Mouse (Mus musculus): ENCODE measurements around the gene Nkd1. TPM values are rescaled to one million over a fixed set of nuclear protein-coding genes. Genes with fewer than 3 reads are reported as not detected.

Gene Nkd1
- polyA plus RNA-seq, 1 experiment from 2014 or later = 14.6 TPM

DNA sequence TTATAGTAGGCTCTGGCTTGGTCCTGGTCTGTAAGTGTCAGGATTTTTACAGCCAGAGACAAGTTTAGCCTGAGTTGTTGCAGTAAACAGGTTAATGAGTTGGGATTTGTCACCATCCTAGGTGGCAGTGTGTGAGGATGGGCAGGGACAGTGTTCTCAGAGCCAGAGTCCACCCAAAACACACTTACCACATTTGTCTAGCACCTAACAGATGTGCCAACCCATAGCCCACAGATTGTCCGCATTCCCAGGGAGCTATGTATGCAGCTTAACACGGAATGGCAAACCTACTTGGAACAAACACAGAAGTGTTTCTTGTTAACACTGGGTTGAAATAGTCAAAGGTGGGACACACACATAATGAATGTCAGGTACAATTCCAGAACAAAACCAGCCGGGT lies 47.1 kb downstream of the Nkd1 start:
- Histone ChIP-seq H3K36me3 (no peaks in the 10 kb centered on the region), H3K4me2 (no peak overlapping the region), H3K4me1 (replicated peaks) (peaks cover 93% of the 10 kb centered on the region), H3K27ac (peak overlapping the region; percentile 94), H3K9me3 (replicated peaks) (no peaks in the 10 kb centered on the region), H3K27me3 (no peaks in the 10 kb centered on the region), H3K9ac (0 out of 2 replicates have a peak overlapping the region, but pooled peaks have one; percentile 20), H3K4me3 (no peak overlapping the region)
- ATAC-seq (replicated peaks; ENCODE audit: insufficient number of reproducible peaks, insufficient read depth, low FRiP score, low read depth) = no peak
- 80% methylated on average over 3 of the region's 3 CpGs for WGBS

DNA sequence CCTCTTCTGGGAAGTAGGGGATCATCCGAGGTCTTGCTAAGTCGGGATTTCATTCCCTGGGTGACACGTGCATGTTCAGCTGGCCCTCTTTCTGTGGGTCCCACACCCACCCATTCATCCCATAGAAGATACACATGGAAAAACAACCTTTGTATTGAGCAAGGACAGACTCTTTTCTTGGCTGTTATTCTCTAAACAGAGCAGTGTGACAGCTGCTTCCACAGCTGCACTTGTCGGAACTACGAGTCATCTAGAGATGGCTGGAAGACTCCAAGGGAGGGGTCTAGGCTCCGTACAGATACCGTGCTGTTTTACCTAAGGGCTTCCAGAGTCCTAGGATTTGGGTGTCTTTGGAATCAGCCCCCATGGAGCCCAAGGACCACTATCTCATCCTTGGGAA lies 48.2 kb downstream of the Nkd1 start:
- peak overlapping the region; percentile 94 for H3K27ac ChIP-seq
- H3K36me3 ChIP-seq = no peaks in the 10 kb centered on the region
- 66% methylated on average over 7 of the region's 7 CpGs for WGBS

DNA sequence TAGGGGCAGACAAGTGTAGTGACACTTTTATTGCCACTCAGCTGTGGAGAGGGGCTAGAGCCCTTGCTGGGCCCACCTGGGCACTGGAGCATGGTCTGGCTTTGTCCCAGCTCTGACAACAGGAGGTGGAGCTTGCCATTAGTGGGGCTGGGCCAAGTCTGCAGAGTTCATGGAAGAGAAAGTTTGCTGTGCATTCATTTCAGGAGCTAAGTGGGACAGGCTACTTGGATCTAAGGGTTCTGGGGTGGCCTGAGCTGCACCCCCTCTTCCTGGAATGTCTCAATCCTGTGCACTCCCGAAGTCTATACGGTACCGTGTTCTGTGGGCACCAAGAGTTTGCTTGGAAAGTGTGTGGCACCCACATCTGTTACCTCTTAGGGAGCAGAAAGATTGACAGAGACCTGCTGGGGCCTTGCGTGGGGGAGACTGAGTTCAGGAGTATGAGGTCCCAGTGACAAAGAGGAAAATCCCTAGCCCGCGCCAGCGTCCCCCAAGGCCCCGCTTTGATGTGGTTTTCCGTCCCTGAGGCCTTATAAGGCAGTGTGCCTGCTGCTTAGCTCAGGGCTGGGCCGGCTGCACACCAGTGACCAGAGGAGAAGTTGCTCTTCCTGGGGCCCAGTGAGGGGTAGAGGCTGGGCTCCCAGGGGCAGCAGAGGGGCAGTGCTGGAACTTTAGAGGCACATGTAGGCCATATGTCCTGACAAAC lies 49.3 kb downstream of the Nkd1 start:
- peak overlapping the region; percentile 37 for H3K4me2 ChIP-seq

More for the DNA sequence above, 48.2 kb downstream of the Nkd1 start:
- Histone ChIP-seq H3K4me2 (no peak overlapping the region), H3K27me3 (no peaks in the 10 kb centered on the region), H3K4me3 (no peak overlapping the region), H3K4me1 (replicated peaks) (peaks cover 91% of the 10 kb centered on the region), H3K9me3 (replicated peaks) (no peaks in the 10 kb centered on the region), H3K9ac (no peak overlapping the region; the same call in 1 of the 2 replicates)
- no peak for ATAC-seq (replicated peaks; ENCODE audit: insufficient number of reproducible peaks, insufficient read depth, low FRiP score, low read depth)

DNA sequence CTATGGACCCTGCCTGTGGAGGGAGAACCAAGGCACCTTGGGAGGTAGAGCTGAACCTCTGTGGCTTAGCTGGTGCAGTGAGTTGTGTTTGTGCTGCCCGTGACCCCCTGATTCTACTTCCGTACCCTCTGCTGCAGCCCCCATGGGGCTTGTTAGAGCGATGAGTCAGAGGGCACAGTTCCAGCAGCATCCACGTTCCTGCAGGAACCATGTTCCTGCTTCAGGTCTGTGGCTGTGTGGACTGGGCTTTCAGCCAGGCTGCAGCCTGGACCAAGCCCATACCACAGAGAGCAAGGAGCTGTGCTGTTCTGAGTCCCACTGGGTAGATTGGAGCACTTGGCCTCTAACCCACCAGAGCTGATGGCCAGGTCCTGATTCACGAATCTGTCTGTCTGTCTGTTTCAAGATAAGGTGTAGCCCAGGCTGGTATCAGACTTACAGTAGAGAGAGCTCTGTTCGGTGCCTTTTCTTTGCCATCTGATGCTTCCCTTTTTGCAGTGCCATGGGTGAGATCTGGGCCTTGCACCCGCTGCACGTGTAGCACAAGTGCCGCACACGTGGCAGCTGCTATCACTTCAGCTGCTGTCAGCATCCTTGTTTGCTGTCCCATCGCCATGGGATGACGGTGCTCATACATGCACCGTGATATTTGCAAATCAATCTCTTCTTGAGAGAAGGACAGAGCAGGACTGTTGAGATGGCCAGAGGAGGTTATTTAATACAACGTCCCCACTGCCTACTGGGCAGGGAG lies 50.5 kb downstream of the Nkd1 start:
- no peak overlapping the region for H3K9ac ChIP-seq
- H3K27me3 ChIP-seq = no peaks in the 10 kb centered on the region
- H3K4me1 ChIP-seq (replicated peaks) = peaks cover 90% of the 10 kb centered on the region
- H3K36me3 ChIP-seq = no peaks in the 10 kb centered on the region
- no peak overlapping the region for H3K4me2 ChIP-seq
- H3K27ac ChIP-seq = peak overlapping the region; percentile 94
- 53% methylated on average over 14 of the region's 14 CpGs for WGBS
- no peak; the same call in 1 of the 2 replicates for ATAC-seq (replicated peaks; ENCODE audit: insufficient number of reproducible peaks, insufficient read depth, low FRiP score, low read depth)
- H3K9me3 ChIP-seq (replicated peaks) = no peaks in the 10 kb centered on the region
- no peak overlapping the region for H3K4me3 ChIP-seq

More for the DNA sequence above, 49.3 kb downstream of the Nkd1 start:
- peak; percentile 56 for ATAC-seq (replicated peaks; ENCODE audit: insufficient number of reproducible peaks, insufficient read depth, low FRiP score, low read depth)
- 0 out of 2 replicates have a peak overlapping the region, but pooled peaks have one; percentile 26 for H3K9ac ChIP-seq
- H3K4me3 ChIP-seq = no peak overlapping the region
- WGBS = 21% methylated on average over 10 of the region's 10 CpGs
- peak overlapping the region; percentile 94 for H3K27ac ChIP-seq
- no peaks in the 10 kb centered on the region for H3K9me3 ChIP-seq (replicated peaks)
- H3K36me3 ChIP-seq = no peaks in the 10 kb centered on the region
- H3K27me3 ChIP-seq = no peaks in the 10 kb centered on the region
- H3K4me1 ChIP-seq (replicated peaks) = peaks cover 89% of the 10 kb centered on the region

DNA sequence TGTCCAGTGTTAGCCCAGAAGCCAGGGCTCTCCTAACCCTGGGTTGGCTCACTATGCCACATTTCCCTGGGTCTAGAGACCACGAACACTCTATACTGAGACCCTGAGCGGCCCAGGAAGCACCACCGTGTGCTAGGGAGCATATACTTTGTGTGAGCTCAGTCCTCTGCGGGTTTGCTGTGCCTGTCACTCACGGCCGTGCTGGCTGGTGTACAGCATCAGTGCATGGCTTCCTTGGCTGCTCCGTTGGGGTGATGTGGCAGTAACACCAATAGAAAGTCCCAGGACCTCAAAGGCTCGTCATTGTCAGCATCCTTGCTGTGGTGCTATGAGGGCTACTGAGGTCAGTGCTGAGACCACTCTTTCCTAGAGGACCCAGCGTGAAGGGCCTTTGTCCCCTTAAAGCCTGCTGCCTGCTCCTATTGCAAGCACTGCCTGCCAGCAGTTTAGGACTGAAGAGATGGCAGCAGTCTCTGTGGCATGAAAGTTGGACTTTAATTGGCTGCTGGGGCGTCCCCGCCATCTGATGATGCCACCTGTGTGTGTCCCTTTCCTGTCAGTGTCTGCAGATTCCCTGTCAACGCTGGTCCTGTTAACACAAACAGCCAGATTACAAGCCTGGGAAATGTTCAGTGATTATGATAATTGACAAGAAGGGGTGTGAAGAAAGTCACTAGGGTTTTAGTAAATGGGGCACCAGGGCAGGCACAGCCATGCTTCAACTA lies 51.2 kb downstream of the Nkd1 start:
- Histone ChIP-seq H3K4me3 (no peak overlapping the region), H3K9me3 (replicated peaks) (no peaks in the 10 kb centered on the region), H3K27ac (peak overlapping the region; percentile 94; the same call in 1 of the 2 replicates), H3K9ac (no peak overlapping the region), H3K27me3 (no peaks in the 10 kb centered on the region), H3K4me1 (replicated peaks) (peaks cover 86% of the 10 kb centered on the region), H3K4me2 (no peak overlapping the region), H3K36me3 (no peaks in the 10 kb centered on the region)
- WGBS = 83% methylated on average over 12 of the region's 12 CpGs
- ATAC-seq (replicated peaks; ENCODE audit: insufficient number of reproducible peaks, insufficient read depth, low FRiP score, low read depth) = no peak

DNA sequence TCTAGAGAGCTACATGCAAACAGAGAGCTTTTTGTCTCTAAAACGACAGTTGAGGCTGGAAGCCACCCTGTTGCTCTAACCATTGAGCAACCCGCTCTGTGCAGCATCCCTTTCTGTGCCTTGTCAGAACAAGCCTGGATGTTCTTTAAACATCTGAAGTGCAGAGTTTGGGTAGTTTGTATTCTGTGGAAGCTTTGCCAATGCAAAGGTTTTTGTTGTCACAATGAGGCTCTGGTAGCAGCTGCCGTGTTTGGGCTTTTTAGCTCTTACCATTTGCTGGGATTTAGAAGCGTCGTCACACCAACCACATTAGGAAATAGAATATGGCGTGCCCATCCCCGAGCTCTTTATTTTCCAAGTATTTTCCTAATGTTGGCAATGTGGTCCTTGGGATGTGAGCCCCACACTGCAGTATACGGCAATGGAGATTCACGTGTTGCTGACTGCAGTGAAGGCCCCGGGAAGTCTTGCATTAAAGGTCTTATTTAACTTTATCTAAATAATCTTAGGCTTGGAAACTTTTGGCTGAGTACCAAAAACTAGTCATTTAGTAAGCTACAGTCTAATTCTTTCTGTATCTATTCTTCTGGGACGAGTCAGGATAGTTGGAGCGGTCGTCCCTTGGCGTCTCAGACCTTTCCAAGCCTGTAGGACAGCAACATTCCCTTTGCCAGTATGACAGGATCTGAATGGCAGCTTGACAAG lies 51.9 kb downstream of the Nkd1 start:
- H3K36me3 ChIP-seq = no peaks in the 10 kb centered on the region
- H3K4me1 ChIP-seq (replicated peaks) = peaks cover 85% of the 10 kb centered on the region
- no peak overlapping the region for H3K27ac ChIP-seq
- no peaks in the 10 kb centered on the region for H3K27me3 ChIP-seq
- no peaks in the 10 kb centered on the region for H3K9me3 ChIP-seq (replicated peaks)
- 74% methylated on average over 14 of the region's 14 CpGs for WGBS
- no peak overlapping the region for H3K4me3 ChIP-seq
- no peak overlapping the region for H3K4me2 ChIP-seq
- no peak for ATAC-seq (replicated peaks; ENCODE audit: insufficient number of reproducible peaks, insufficient read depth, low FRiP score, low read depth)
- H3K9ac ChIP-seq = no peak overlapping the region

DNA sequence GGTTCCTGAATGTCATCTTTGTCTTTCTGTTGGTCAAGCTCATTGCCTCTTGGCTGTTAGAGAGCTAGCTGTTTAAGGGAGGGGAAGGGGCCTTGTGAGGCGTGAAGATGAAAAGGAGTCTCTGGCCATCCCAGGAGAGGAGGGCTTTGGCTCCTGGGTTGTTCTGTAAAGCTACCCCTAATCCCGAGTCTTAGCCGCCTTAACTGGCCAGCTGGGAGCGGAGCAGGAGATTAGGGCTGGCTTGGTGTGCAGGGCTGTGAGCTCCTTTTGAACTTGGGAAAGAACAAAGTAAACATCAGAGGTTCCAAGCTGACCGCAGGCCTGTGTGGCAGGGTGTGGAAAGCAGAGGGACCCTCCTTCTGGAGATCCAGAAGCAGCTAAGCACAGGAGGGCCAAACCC lies 53.8 kb downstream of the Nkd1 start:
- Histone ChIP-seq H3K4me1 (replicated peaks) (peaks cover 85% of the 10 kb centered on the region), H3K27ac (no peak overlapping the region), H3K36me3 (no peaks in the 10 kb centered on the region), H3K4me3 (no peak overlapping the region), H3K9me3 (replicated peaks) (no peaks in the 10 kb centered on the region), H3K9ac (no peak overlapping the region), H3K27me3 (no peaks in the 10 kb centered on the region), H3K4me2 (no peak overlapping the region)
- 63% methylated on average over 5 of the region's 5 CpGs for WGBS
- ATAC-seq (replicated peaks; ENCODE audit: insufficient number of reproducible peaks, insufficient read depth, low FRiP score, low read depth) = no peak

DNA sequence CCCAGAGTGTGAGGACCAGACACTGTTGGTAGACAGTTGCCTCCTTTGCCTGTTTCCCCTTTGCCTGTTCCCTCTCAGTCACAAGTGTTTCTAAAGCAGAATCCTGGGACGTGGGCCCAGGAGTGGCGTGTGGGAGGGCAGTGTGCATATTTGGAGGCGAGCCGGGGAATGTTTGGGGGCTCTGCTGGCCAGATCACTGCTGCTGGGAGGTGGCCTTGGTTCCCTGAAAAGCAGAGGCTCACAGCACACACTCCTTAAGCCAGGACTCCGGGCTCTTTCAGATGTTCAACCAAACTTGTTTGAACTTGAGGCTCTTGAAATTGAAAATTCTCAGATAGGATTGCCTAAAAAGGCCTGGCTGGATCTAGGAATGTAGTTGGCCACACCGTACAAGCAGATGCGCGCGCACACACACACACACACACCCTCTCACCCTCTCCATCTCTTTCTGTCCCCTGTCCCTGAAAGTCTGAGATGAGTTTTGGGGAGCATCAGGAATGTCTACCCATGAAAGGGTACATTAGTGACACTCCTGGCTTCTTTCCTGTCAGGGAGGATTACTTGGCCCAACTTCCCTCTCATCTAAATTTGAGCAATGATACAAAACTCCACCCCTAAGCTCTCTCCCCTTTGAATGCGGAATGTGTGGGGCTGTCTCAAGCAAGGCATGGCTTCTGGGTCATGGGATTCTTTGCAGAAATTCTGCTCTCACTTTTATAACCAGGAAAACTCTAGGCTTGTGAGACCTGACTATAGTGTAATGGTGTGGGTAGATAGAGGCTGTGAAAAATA lies 55.4 kb downstream of the Nkd1 start:
- H3K4me1 ChIP-seq (replicated peaks) = peaks cover 72% of the 10 kb centered on the region
- ATAC-seq (replicated peaks; ENCODE audit: insufficient number of reproducible peaks, insufficient read depth, low FRiP score, low read depth) = peak; percentile 36; the same call in 1 of the 2 replicates

DNA sequence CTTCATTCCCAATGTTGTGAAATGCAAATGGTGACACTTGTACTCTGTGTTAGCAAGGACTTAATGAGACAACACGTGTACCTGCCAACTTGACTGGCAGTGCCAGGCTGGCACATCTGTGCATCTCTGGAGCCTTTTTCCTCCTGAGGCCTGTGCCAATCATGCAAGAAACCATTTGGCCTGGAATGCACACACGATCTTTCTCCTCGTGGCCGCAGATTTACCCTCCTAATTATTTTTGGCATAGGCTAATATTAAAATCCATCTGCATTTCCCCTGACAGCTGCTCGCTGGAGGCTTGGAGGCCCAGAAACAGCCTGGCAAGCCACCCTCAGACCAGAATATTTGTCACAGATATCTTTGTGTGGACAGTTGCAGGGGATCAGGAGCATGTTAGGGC lies 56.5 kb downstream of the Nkd1 start:
- Histone ChIP-seq H3K36me3 (no peaks in the 10 kb centered on the region), H3K4me2 (no peak overlapping the region), H3K27me3 (no peaks in the 10 kb centered on the region), H3K27ac (peak overlapping the region; percentile 37), H3K4me1 (replicated peaks) (peaks cover 61% of the 10 kb centered on the region), H3K4me3 (no peak overlapping the region), H3K9me3 (replicated peaks) (no peaks in the 10 kb centered on the region), H3K9ac (no peak overlapping the region)
- WGBS = 44% methylated on average over 5 of the region's 5 CpGs
- no peak for ATAC-seq (replicated peaks; ENCODE audit: insufficient number of reproducible peaks, insufficient read depth, low FRiP score, low read depth)

More for the DNA sequence above, 55.4 kb downstream of the Nkd1 start:
- H3K27ac ChIP-seq = peak overlapping the region; percentile 88
- WGBS = 44% methylated on average over 10 of the region's 10 CpGs
- H3K36me3 ChIP-seq = no peaks in the 10 kb centered on the region
- no peaks in the 10 kb centered on the region for H3K9me3 ChIP-seq (replicated peaks)
- no peak overlapping the region for H3K9ac ChIP-seq
- no peaks in the 10 kb centered on the region for H3K27me3 ChIP-seq
- H3K4me3 ChIP-seq = no peak overlapping the region
- no peak overlapping the region for H3K4me2 ChIP-seq

DNA sequence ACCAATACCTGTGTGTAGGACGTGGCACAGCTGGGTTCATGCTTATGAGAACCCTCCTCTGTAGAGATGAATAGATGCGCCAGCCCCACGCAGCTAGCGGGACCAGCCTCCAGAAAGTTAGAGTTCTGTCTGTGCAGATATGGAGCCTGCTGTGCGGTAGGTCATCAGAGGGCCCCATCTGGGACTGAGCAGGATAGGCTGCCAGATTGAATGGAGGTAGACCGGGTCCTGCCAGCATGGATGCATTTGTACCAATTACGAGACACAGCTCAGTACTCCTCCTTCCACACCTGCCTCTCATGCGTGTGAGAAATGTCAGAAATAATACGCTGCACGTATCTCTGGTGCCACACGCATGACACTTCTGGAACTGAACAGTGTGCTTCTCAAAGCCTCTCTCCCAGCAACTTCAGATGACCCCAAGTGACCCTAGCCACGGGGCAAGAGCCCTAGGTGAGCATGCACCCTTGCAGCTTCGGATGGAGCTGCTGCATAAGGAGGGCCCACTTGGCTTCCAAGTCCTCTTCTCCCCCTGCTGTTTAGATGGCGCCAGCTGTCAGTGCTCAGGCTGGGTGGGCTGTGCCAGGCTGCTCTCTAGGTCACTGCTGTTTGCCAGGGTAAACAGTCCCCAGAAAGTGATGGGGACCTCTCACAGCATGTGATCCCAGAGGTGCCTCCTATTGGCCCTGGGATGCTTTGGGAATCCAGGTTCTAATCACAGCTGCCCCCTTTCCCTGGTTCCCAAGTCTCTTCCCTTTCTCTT lies 57.4 kb downstream of the Nkd1 start:
- no peaks in the 10 kb centered on the region for H3K9me3 ChIP-seq (replicated peaks)
- ATAC-seq (replicated peaks; ENCODE audit: insufficient number of reproducible peaks, insufficient read depth, low FRiP score, low read depth) = no peak
- no peak overlapping the region for H3K27ac ChIP-seq
- H3K27me3 ChIP-seq = no peaks in the 10 kb centered on the region
- no peaks in the 10 kb centered on the region for H3K36me3 ChIP-seq
- H3K4me3 ChIP-seq = no peak overlapping the region
- 82% methylated on average over 14 of the region's 14 CpGs for WGBS
- H3K9ac ChIP-seq = no peak overlapping the region
- H3K4me1 ChIP-seq (replicated peaks) = peaks cover 55% of the 10 kb centered on the region
- no peak overlapping the region for H3K4me2 ChIP-seq
